Mouse (Mus musculus): Measurements from ENCODE around the gene Lig4.

The Lig4 gene

DNA sequence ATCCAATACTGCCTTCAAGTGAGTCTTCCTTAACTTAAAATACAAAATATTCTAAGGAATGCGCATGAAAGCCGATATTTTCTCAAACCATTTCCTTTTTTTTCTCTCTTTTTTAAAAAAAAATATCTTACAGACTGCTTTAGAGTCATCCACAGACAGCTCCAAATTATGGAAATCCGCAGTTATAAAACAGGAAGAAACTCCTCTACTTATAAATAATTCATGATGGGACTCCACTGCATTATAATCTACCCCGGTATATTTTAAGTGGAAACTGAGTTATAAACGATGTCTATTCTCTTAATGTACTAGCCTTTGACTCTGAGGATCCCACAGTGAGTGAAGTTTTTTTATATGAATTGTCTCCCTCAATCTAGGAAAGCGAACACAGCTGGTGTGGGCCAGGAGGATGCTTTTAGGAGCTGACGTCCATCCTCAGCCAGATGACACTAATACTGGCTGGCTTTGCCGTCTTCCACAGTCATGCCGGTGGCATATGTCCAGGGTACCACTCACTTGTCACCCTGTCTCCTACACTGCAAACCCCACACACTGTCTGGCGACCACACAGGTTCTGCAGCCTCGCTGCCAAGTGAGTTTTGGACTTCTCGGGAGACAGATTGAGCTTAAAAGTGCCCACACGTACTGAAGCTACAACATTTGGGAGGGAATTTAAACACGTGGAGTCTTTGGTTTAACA is 47.6 kb downstream of the Lig4 start:
- peak; percentile 74 to 84 for DNase-seq (ENCODE audit: low spot score in 2 of 2)

Data from right cerebral cortex, postnatal 10 days (tissue).